Mouse (Mus musculus) mesoderm, embryonic 11.5 days (tissue): ENCODE measurements around the gene Nell1.
A peak's percentile ranks its signal among the peaks of the same experiment; 100 is the strongest.

Source experiments
- DNase-seq: peaks from one replicate; pipeline ENCODE4 v3.0.0-alpha.2; 2012; ENCODE audit warnings: low read depth, low spot score

Nell1 gene

GRCm38 (mm10) chr7:50050144-50050543 is 75.5 kb downstream of the Nell1 start:
- no peak for DNase-seq

- no peak for DNase-seq
These were observed 79.0 kb downstream of the Nell1 start for GRCm38 (mm10) chr7:50053704-50054103.

GRCm38 (mm10) chr7:50094461-50094860 is 119.8 kb downstream of the Nell1 start:
- no peak for DNase-seq

DNA sequence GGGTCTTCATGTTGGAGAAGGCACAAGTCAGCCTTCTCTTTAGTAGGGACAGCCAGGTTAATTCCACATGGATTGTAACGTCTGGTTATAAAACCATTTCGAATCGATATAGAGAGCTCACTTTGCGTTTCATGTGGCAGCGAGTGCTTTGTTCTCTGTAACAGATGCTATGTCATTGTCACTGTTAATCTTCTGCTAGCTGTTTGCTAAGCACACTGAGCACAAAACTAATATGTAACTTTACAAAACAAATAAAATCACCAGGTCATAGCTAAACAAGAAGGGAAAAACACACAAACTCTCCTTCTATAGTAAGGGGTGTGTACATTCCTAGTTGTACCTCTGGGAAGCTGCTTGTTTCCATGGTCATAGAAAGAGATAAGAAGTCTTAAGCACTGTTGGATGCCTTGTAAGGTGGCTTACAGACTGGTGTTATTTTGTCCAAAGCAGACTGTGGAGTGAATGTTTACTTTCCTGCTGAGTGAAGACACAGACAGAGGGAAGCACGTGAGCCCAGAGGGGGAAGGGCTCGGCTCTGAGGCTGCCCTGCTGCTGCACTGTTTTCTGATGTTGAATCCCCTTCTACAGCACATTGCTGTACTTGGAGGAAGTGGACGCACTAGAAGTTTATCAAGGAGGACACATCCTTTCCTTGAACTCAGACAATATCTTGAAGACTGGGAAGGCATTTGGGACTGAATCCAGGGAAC is 131.1 kb downstream of the Nell1 start:
- DNase-seq, result no peak

GRCm38 (mm10) chr7:50107261-50107660 is 132.6 kb downstream of the Nell1 start:
- no peak for DNase-seq

DNA sequence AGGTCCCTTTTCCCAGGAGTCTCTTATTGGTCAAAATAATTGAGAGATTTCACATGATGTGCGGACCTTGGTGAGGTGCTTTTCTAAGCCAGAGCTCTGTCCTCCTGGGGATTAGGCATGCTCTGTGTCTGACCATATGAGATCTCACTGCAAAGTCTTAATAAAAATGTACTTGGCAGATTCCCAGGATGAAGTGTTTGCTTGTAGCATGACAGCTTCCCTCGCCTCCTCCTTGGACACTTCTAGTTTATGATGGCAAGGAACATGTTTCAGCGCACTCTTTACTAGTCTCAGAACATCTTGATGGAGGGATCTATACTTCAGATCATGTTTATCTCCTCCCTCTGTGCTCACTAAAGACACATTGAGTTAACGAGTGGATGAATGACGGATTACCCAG is 143.7 kb downstream of the Nell1 start:
- DNase-seq, result no peak

DNA sequence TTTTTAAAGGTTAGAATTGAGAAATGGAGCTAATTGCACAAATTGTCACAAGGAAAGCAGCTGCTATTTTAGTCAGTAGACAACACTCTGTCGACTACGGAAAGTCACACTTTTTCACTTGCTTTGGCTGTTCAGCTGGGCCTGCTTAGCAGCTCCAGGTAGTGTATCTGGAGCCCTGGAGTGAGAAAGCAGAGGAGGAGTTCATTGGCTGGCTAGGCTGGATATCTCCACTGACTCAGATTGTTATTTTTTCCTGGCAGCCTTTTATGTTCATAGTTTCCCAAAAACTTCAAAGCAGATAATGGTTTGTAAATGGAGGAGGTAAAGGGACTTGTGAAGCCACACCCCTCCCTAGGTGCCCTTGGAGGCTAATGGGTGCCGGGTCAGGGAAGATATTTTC is 163.0 kb downstream of the Nell1 start:
- DNase-seq, result no peak

DNA sequence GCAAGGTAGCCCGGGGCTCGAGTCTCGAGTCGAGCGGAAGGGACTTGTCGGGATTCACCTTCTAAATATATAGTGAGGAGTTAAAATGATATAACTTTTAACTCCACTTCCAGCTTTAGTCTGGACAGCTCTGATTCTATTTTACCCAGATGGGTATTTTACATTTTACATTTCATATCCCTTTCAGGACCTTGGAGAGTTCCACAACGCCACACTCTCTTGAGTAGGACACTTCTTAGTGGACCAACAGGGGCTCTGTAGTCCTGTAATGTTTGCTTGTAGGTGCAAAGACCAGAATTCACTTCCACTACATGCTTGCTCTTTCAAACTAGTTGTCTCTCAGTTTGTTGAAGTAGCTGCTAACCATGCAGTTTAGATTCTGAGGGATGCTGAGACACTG is 174.7 kb downstream of the Nell1 start:
- peak; percentile 62 for DNase-seq

DNA sequence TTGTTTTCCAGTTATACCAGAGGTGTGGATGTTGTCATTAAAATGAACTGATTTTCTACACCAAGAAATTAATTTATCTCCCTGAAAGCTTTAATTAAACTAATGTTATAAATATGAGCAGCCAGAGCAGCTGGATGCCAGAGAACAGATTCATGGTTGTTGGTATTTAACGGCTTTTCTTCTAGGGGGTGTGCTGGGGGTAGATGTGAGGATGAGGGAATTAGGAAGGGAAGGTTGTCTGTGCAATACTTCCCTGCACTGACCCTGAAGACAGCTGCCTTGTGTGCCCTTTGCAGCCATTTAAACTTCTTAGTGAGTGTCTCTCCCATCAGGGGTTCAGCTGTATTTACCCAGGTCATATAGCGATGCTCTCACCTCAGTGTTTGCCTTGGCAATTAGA is 176.2 kb downstream of the Nell1 start:
- no peak for DNase-seq

DNA sequence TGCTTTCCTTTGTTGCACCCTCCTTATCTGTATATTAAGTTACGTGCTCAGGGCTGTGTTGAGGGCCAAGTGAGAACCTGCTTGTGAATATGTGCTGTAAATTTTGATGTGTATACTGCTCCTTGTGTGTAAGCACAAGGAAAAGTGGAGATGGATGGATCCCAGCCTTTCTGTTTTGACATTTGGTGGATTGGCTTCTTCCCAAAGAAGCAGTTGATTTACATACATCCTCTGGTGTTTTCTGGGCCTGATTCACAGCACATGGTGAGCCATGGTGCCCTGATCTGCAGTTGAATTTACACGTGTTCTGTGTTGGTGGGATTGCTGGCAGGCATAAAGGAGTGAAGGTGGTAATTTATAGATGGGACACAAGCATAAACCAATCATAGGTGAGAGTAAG is 179.0 kb downstream of the Nell1 start:
- DNase-seq, result no peak

- no peak for DNase-seq
These were observed 187.9 kb downstream of the Nell1 start for GRCm38 (mm10) chr7:50162602-50163001.

- no peak for DNase-seq
These were observed 194.1 kb downstream of the Nell1 start for GRCm38 (mm10) chr7:50168778-50169177.

DNA sequence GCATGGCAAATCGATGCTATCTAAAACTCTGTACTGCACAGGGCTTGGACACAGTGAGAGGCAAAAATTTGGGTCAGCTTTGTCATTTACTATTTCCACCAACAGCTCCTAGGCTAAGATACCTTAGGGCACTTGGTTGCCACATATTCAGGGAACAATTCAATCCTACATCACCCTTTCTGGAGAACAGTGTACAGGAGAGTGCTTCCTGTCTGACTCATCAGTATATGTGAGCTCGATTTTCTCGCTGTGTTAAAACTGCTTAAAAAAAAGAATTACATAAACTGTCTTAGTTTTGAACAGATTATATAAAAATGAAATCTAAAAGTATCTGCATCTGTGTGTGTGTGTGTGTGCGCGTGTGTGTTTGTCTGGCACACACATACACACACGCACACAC is 211.6 kb downstream of the Nell1 start:
- DNase-seq, result no peak

GRCm38 (mm10) chr7:50193955-50194354 is 219.3 kb downstream of the Nell1 start:
- DNase-seq, result no peak

DNA sequence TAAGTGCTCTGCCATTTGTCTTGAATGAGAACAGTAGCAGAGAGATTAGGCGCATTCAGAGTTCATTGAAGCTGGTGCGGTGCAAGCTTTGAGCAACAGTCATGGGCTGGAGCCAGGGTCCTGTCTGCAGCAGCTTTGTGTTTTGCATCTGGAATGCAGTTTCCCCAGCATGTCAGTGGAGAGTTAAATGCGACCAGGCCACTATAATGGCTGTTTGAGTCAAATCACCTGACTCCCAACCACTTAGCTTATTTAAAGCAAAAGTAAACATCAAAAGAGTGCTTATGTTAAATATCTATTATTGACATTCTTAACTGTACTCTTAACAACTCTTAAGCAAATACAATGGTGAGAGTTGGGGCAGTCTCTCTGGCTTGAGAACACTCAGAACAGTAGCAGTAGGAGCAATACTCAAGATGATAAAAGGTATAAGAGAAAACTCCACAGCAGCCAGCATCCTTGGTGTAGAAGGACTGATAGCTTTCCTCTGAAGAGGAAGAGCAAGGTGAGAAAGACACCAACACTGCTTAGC is 220.5 kb downstream of the Nell1 start:
- DNase-seq, result no peak

DNA sequence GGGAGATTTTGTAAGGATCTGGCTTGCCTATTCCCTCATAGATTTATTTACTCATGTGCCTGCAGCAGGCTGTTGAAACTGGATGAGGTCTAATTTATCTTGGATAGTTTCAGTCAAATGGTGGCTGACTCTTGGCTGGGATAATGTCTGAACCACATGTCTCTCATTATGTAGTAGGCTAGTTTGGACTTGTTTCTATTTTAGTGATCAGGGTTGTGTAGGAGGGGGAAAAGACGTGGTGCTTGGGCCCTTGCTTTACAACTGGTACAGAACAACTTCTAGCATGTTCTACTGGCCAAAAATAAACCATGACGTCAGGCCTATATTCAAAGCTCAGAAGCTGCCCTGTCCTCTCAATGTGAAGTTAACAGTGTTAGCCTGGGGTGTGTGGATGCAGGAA is 230.6 kb downstream of the Nell1 start:
- peak; percentile 7 for DNase-seq

DNA sequence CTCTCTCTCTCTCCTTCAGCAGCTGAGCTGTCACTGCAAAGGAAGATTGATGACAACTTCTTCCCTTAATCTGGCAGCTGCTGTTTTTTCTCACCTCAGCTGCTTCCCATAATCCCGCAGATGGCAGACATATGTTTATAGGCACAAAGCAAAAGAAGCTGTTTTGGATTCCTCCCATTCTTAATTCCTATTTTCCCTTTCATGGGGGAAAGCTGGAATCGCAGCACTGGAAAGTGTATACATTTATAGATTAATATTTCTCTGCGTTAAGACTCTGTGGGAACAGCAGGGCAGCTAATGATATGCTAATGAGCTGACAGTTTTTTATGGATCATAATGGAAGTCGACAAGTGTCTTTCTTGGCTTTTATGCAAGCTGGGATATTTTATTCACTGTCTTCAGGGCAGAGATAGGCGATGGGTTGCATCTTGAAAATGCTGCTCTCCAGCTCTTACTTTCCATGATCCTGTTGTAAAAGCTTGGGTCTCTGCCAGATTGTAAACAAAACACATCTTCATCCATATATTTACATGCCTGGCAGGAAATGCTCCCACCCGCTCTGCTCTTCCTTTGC is 236.1 kb downstream of the Nell1 start:
- peak; percentile 21 for DNase-seq

DNA sequence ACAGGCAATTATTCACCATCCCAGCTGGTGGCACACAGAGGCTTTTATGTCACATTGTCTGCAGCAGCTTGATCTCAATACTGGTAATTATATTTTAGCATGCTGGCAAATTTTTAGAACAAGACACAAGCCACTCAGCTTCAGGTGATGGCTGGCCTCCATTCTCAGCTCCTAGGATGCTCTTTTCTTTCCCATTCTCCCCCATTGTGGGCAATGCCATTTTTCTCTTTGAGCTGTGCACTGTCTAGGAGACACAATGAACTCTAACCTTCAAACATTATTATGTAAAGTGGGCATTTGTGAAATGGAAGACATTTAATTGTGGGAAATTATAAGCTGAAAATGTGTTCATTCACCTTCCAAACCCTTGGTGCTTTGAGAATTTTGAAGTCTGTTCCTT is 247.2 kb downstream of the Nell1 start:
- no peak for DNase-seq

- DNase-seq, result no peak
These were observed 252.0 kb downstream of the Nell1 start for GRCm38 (mm10) chr7:50226621-50227020.

DNA sequence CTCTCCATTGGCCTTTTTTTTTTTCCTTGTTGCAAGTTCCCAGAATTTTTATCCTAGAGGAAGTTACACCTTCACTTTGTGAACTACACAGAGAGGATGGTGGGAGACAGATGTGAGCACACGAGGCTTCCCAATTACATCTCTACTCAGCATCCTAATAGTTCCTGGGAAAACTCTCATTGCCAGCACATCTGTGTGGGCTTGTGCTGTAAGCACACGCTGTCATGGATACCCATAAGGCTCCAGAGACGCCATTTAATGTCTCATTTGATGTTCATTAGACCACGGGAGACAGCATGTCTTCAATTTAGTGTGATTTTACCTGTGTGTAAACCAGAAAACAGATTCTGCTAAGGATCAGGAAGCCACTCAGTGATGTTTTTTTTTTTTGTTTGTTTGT is 253.6 kb downstream of the Nell1 start:
- DNase-seq, result no peak

GRCm38 (mm10) chr7:50241213-50241612 is 266.5 kb downstream of the Nell1 start:
- no peak for DNase-seq

DNA sequence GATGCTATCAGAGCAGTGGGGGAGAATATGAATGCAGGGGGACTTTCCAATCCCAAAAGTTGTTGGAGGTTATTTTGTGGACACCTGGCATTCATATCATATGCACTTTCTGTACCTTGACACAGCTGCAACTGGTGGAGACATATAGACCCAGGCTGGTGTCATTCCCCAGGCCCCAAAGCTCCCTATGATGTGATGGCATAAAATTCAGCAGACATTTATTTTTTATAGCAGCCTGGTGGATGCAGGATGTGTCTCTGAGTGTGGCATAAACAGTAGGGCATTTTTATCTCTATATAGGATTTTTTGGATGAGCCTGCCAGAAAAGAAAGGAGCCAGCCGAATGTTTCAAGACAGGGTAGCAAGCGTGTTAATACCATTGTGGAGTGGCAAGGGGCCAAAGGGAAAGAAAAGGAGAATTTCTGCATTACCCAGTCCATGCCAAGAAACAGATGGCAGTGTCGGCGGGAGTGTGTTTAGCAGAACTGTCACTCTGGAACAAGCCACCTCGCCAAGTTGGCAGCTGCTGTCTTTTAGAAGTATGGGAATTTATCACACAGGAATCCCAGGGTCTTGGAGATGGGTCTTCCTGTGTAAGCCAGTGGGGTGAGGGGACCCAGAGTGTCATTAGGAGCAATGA is 267.1 kb downstream of the Nell1 start:
- no peak for DNase-seq

DNA sequence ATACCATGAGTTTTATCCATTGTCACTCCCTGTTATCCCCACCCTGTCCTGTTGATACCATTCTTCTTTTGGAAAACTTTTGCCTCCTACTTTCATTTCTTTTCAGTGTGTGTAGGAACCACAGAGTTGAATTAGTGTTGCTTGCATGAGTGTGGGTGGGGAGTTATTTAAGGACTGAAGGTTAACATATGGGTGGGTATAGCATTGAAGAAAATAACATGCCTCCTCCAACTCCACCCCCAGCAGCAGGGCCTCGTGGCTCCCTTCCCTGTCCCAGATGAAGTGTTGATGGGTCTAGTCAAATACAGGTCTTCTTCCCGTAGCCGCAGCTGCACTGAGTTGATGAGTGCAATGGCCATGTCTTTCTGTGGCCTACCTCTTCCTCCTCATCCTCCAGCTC is 278.5 kb downstream of the Nell1 start:
- no peak for DNase-seq
